Mouse (Mus musculus) heart, adult 2 months (tissue): Measurements from ENCODE around the gene Zfp398. TPM values are rescaled to one million over a fixed set of nuclear protein-coding genes. Genes with fewer than 3 reads are reported as not detected.
"Not testable (repeated sequence)": the region's sequence is repeated elsewhere in the genome, so short reads cannot be mapped to it uniquely, and the experiment has no call there.

Source experiments
- DNase-seq, 2 experiments: peaks; one replicate each; pipeline ENCODE4 v3.0.0; 2021
- H3K27ac ChIP-seq: fragments of 200-600 bp; 2 replicates; pipeline ENCODE4 v1.8.1; 2022
- H3K27me3 ChIP-seq: fragments of 200-500 bp; 2 replicates; pipeline ENCODE4 v1.6.1; 2012; ENCODE audit warnings: mild to moderate bottlenecking, low read length, inconsistent platforms, mixed read lengths; ENCODE audit not compliant: control insufficient read depth, insufficient read depth
- H3K36me3 ChIP-seq: fragments of 200-500 bp; 2 replicates; pipeline ENCODE4 v1.6.1; 2012; ENCODE audit warnings: low read length, inconsistent platforms; ENCODE audit not compliant: control insufficient read depth, insufficient read depth
- H3K4me1 ChIP-seq: fragments of 200-500 bp; 2 replicates; pipeline ENCODE4 v1.6.1; 2011; ENCODE audit warnings: low read length; ENCODE audit not compliant: control insufficient read depth, insufficient read depth
- H3K4me3 ChIP-seq: fragments of 200-600 bp; 2 replicates; pipeline ENCODE4 v1.8.1; 2022
- H3K79me2 ChIP-seq: fragments of 200-500 bp; replicated peaks from 2 replicates; pipeline ENCODE4 v1.6.1; 2012; ENCODE audit warnings: mild to moderate bottlenecking, inconsistent platforms, low read length, moderate library complexity, mixed read lengths; ENCODE audit not compliant: control insufficient read depth, insufficient read depth
- H3K9ac ChIP-seq: fragments of 200-500 bp; 2 replicates; pipeline ENCODE4 v1.6.1; 2012; ENCODE audit warnings: low read depth, mild to moderate bottlenecking, control low read depth, inconsistent platforms, low read length, mixed read lengths
- CTCF ChIP-seq: fragments of 200-600 bp; IDR thresholded peaks from 2 replicates; pipeline ENCODE4 v1.8.1; 2022; ENCODE audit warnings: antibody characterized with exemption, mild to moderate bottlenecking, moderate library complexity
- EP300 ChIP-seq: fragments of 200-500 bp; IDR thresholded peaks from 2 replicates; pipeline ENCODE4 v1.6.1; 2011; ENCODE audit warnings: low read depth, low read length, control low read depth; ENCODE audit not compliant: insufficient read depth
- POLR2A ChIP-seq: fragments of 200-500 bp; IDR thresholded peaks from 2 replicates; pipeline ENCODE4 v1.6.1; 2011; ENCODE audit warnings: mild to moderate bottlenecking, low read depth, low read length, control low read depth; ENCODE audit not compliant: insufficient read depth
- WGBS: fragments of 180-500 bp; shearing (Covaris S2); methylation state at CpG from one replicate; pipeline ENCODE4 v1.1.7; 2018; 5-methylcytosine and 5-hydroxymethylcytosine counted together
- intact Hi-C: fragments of 180-260 bp; cut with DNase I; formaldehyde crosslinking; loops from one replicate; pipeline ENCODE4 v1.15.1; 2025
- polyA plus RNA-seq: library from polyadenylated mRNA; depleted of rRNA; stranded (reverse); fragments of >200 nt; gene quantifications from 2 replicates; pipeline ENCODE4 v1.2.3, GENCODE M21; 2012
- total RNA-seq, 2 experiments: library from RNA; stranded (reverse); gene quantifications; 2 replicates each; pipeline ENCODE4 v1.2.3; 2021

Zfp398 gene
- total and polyA plus RNA-seq, 3 experiments, result 3.3 to 7.4 (median 5.8) TPM

DNA sequence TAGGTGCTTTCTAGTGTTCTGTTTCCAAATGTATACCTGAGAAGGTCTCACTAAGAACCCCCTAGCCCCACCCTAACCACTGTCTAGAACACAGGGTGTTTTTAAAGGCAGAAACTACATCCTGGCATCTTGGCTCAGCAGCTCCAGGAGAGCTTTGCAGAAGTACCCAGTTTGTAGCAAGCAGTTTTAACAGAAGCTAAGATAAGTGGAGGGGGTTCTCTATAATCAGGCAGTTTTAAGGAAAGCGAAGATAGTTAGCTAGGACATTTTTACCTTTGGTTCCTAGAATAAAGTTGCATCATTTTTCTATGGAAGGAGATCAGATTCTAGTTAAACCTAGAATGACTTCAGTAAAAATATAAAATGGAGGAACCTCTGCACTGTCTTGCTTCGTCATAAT, 6.4 kb downstream of the Zfp398 start:
- H3K27ac ChIP-seq, result no peak overlapping the region
- H3K79me2 ChIP-seq, result peaks cover 4% of the 10 kb centered on the region
- no peaks in the 10 kb centered on the region for H3K27me3 ChIP-seq
- no peak overlapping the region for H3K4me3 ChIP-seq
- peaks cover 2% of the 10 kb centered on the region; the same call in 1 of the 2 replicates for H3K4me1 ChIP-seq
- intact Hi-C loops, result no loop called here
- over 99% methylated on average over 2 of the region's 2 CpGs for WGBS
- peaks cover 7% of the 10 kb centered on the region for H3K36me3 ChIP-seq
- no peak overlapping the region for H3K9ac ChIP-seq
- TF ChIP-seq CTCF (no peak), EP300 (no peak), POLR2A (no peak)
- DNase-seq, result no peak

DNA sequence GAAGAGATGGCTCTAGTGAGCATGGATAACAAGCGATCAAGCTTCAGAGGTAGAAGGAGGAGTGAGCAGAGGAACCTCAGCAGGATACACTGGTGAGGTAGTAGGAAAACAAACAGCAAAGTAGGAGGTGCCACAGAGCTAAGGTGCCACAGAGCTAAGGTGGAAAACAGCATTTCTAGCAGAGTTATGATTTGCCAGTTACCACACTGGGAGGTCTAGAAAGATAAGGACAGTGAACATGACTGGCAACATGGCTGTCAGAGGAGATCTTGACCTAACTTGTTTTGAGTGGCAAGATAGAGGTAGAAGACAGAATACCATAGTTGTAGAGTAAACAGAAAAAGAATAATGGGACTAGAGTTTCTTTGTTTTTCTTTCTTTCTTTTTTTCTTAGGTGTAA, 6.9 kb downstream of the Zfp398 start:
- H3K79me2 ChIP-seq, result peaks cover 4% of the 10 kb centered on the region
- DNase-seq, result no peak
- no peaks in the 10 kb centered on the region for H3K27me3 ChIP-seq
- WGBS, result 92% methylated on average over 1 of the region's 1 CpGs
- peaks cover 4% of the 10 kb centered on the region for H3K36me3 ChIP-seq
- no peak overlapping the region for H3K4me3 ChIP-seq
- intact Hi-C loops, result no loop called here
- no peaks in the 10 kb centered on the region for H3K4me1 ChIP-seq
- TF ChIP-seq CTCF, result no peak
- TF ChIP-seq EP300, result no peak
- no peak for TF ChIP-seq POLR2A
- H3K9ac ChIP-seq, result no peak overlapping the region
- no peak overlapping the region for H3K27ac ChIP-seq

DNA sequence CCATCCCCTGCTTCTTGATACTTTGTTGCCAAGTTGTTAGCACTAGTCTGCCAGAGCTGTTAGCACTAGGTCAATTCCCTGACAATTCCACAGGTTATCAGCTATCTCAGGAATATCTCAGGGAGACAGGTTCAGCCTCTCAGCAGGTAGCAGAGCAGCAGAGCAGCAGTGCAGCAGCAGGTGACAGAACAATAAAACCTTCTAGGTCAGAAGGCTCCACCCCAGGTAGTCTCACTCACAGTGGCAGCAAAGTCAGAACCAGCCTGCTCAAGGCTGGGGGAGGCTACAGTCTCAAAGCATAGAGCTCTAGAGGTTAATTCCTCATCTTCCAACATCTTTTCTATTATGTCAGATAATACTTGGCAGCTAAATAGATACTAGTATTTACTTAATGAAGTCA, 10.3 kb downstream of the Zfp398 start:
- no peak for DNase-seq
- no peak overlapping the region for H3K4me3 ChIP-seq
- no peak overlapping the region for H3K27ac ChIP-seq
- peaks cover 3% of the 10 kb centered on the region for H3K79me2 ChIP-seq
- H3K4me1 ChIP-seq, result no peaks in the 10 kb centered on the region
- no peaks in the 10 kb centered on the region for H3K27me3 ChIP-seq
- no peak overlapping the region for H3K9ac ChIP-seq
- intact Hi-C loops, result no loop called here
- TF ChIP-seq EP300 (no peak), POLR2A (no peak), CTCF (no peak)
- H3K36me3 ChIP-seq, result no peaks in the 10 kb centered on the region; the same call in 1 of the 2 replicates

DNA sequence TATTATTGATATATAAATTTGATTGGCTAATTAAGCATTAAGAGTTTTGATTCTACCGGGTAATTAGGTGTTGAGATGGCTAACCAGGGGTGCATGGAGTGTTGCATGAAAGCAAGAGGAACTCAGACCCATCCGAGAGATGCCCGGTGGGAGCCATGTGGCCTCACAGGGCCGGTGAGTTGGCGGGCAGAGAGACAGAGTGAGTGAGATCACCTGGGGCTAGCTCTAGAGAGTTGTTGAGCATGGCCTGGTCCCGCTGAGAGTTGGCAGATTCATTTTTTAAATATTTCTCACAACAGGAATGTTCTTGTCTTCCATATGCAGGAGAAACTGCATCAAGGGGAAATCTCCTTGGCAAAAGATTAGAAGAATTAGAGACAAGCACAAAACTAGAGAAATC, 21.8 kb downstream of the Zfp398 start:
- DNase-seq, result no peak
- Histone ChIP-seq H3K9ac (no peak overlapping the region), H3K4me1 (no peaks in the 10 kb centered on the region), H3K27me3 (no peaks in the 10 kb centered on the region), H3K79me2 (no peaks in the 10 kb centered on the region), H3K27ac (no peak overlapping the region), H3K4me3 (no peak overlapping the region), H3K36me3 (no peaks in the 10 kb centered on the region)
- intact Hi-C loops, result no loop called here
- 92% methylated on average over 6 of the region's 6 CpGs for WGBS
- no peak for TF ChIP-seq POLR2A
- TF ChIP-seq EP300, result no peak
- no peak for TF ChIP-seq CTCF

DNA sequence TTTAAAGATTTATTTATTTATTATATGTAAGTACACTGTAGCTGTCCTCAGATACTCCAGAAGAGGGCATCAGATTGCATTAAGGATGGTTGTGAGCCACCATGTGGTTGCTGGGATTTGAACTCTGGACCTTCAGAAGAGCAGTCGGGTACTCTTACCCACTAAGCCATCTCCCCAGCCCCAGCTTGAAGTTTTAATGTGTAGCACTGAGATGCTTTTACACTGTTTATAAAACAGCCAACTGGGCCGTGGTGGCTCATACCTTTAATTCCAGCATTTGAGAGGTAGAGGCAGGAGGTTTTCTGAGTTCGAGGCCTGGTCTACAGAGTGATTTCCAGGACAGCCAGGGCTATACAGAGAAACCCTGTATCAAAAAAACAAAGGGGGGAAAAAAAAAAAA, 22.3 kb downstream of the Zfp398 start:
- H3K4me3 ChIP-seq, H3K27ac ChIP-seq, H3K27me3 ChIP-seq, H3K79me2 ChIP-seq, intact Hi-C loops, DNase-seq, H3K9ac ChIP-seq, H3K36me3 ChIP-seq, H3K4me1 ChIP-seq: not testable (repeated sequence)
- WGBS, result 90% methylated on average over 3 of the region's 3 CpGs

DNA sequence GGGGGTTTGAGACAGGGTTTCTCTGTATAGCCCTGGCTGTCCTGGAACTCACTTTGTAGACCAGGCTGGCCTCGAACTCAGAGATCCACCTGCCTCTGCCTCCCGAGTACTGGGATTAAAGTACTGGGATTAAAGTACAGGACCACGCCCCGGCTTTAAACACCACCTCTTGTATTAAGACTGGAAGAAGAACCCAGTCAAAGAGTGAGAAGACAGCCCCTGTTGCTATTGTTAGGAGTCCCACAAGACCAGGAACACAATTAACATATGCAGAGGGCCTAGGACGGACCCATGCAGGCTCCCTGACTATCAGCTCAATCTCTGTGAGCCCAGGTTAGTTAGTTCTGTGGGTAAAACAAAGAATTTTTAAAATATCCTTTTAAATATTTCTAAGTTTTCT, 36.8 kb downstream of the Zfp398 start:
- Histone ChIP-seq H3K9ac (no peak overlapping the region), H3K27me3 (no peaks in the 10 kb centered on the region), H3K4me1 (no peaks in the 10 kb centered on the region), H3K79me2 (no peaks in the 10 kb centered on the region), H3K27ac (no peak overlapping the region), H3K4me3 (no peak overlapping the region), H3K36me3 (no peaks in the 10 kb centered on the region)
- no peak for DNase-seq
- intact Hi-C loops, result no loop called here
- TF ChIP-seq POLR2A (no peak), CTCF (no peak), EP300 (no peak)
- 93% methylated on average over 5 of the region's 5 CpGs for WGBS
